ENCODE assay signal across 31 mouse cellular contexts in genomic region chr8:94140266-94140795, GRCm38 (mm10). TPM values are rescaled to one million over a fixed set of nuclear protein-coding genes. Genes with fewer than 3 reads are reported as not detected.
"Had no signal": no experiment of that assay in that cellular context is flagged by ENCODE, and none has a peak within 500 bp of the region (broad histone marks: within the 10 kb centered on the region; RNA-seq: fewer than 3 reads in every experiment).

No protein-coding gene starts in this region.

- DNase-seq: kidney, postnatal 10 days; kidney, postnatal 36 days; layer of hippocampus, postnatal 36 days; liver, embryonic 13.5 days; lung, embryonic 14.5 days; retina, postnatal 1 day; right cerebral cortex, postnatal 25 days; thymus, adult 18-20 months; thymus, postnatal 36 days had no signal

- H3K36me3 ChIP-seq: kidney, embryonic 15.5 days; liver, embryonic 13.5 days; midbrain, embryonic 12.5 days; midbrain, embryonic 15.5 days; neural tube, embryonic 13.5 days had no signal

- H3K27ac ChIP-seq: kidney, embryonic 15.5 days; left cerebral cortex, adult 2 months; liver, embryonic 13.5 days; macrophage; midbrain, embryonic 12.5 days; midbrain, embryonic 15.5 days; neural tube, embryonic 13.5 days had no signal

- H3K27me3 ChIP-seq: kidney, embryonic 15.5 days; midbrain, embryonic 12.5 days; midbrain, embryonic 15.5 days; neural tube, embryonic 13.5 days had no signal

- H3K4me1 ChIP-seq: kidney, embryonic 15.5 days; midbrain, embryonic 12.5 days; midbrain, embryonic 15.5 days; neural tube, embryonic 13.5 days had no signal

- H3K4me3 ChIP-seq: kidney, embryonic 15.5 days; left cerebral cortex, adult 2 months; liver, embryonic 13.5 days; midbrain, embryonic 12.5 days; midbrain, embryonic 15.5 days; myocyte; neural tube, embryonic 13.5 days had no signal

- H3K9me3 ChIP-seq: kidney, embryonic 15.5 days; liver, embryonic 13.5 days; midbrain, embryonic 12.5 days; midbrain, embryonic 15.5 days; neural tube, embryonic 13.5 days had no signal

- H3K9ac ChIP-seq: kidney, embryonic 15.5 days; liver, embryonic 13.5 days; lung, embryonic 14.5 days; midbrain, embryonic 12.5 days; midbrain, embryonic 15.5 days; neural tube, embryonic 13.5 days had no signal

- H3K4me2 ChIP-seq: kidney, embryonic 15.5 days; liver, embryonic 13.5 days; lung, embryonic 14.5 days; midbrain, embryonic 12.5 days; midbrain, embryonic 15.5 days; neural tube, embryonic 13.5 days had no signal

- ATAC-seq: lung, postnatal 0 days; midbrain, embryonic 15.5 days had no signal

RNA-seq across cellular contexts. Expression of gene Mt4, which starts 3.3 kb away (rescaled TPM):
- total RNA-seq: layer of hippocampus, adult 8-10 months; layer of hippocampus, postnatal 10 days; layer of hippocampus, postnatal 36 days; left cerebral cortex, adult 2 months; left cerebral cortex, postnatal 10 days; left cerebral cortex, postnatal 36 days; liver, adult 2 months; megakaryocyte, adult 5-6 weeks; monocyte, adult 5-6 weeks; neutrophil, adult 5-6 weeks had no signal
- polyA plus RNA-seq: kidney, embryonic 15.5 days; limb, embryonic 11.5 days; limb, embryonic 14.5 days; liver, adult 2 months; lung, embryonic 14.5 days; lung, postnatal 0 days; macrophage; midbrain, embryonic 12.5 days; midbrain, embryonic 15.5 days; myocyte; neural tube, embryonic 13.5 days; small intestine, adult 2 months; spleen, adult 2 months; testis, adult 2 months; urinary bladder, adult 2 months had no signal

RNA-seq across cellular contexts. Expression of gene Mt3, which starts 12.1 kb away (rescaled TPM):
- total RNA-seq: liver, adult 2 months; megakaryocyte, adult 5-6 weeks; monocyte, adult 5-6 weeks; neutrophil, adult 5-6 weeks had no signal
- polyA plus RNA-seq: liver, adult 2 months; macrophage; spleen, adult 2 months had no signal

RNA-seq across cellular contexts. Expression of gene Mt2, which starts 32.1 kb away (rescaled TPM):
- total RNA-seq: monocyte, adult 5-6 weeks; neutrophil, adult 5-6 weeks had no signal
